29 mouse cellular contexts compared by ENCODE assay signal in genomic region chr15:99253772-99254171, GRCm38 (mm10). TPM values are rescaled to one million over a fixed set of nuclear protein-coding genes. Genes with fewer than 3 reads are reported as not detected.
DNase-seq lines count a peak whose midpoint lies in the region; ATAC-seq and TF ChIP-seq lines count a peak whose summit lies in the region.
"Had no signal": no experiment of that assay in that cellular context is flagged by ENCODE, and none has a peak within 500 bp of the region (broad histone marks: within the 10 kb centered on the region; RNA-seq: fewer than 3 reads in every experiment).

No protein-coding gene starts in this region.

- H3K27ac ChIP-seq in heart, embryonic 14.5 days (replicated peaks in 1 of 2; ENCODE audit: control insufficient read depth in 1 of 2, insufficient read depth in 1 of 2, low read depth in 2 of 2, low read length in 2 of 2): peak overlapping the region; percentile 29 to 97; a peak in 2 of 4 replicates
- H3K27ac ChIP-seq in kidney, embryonic 15.5 days: 0 out of 2 replicates have a peak overlapping the region, but pooled peaks have one; percentile 99
- H3K27ac ChIP-seq in kidney, embryonic 16.5 days (ENCODE audit: low read length): no peak overlapping the region
- peak overlapping the region; percentile 40; the same call in 1 of the 2 replicates for H3K27ac ChIP-seq in stomach, embryonic 14.5 days (ENCODE audit: low read length)
- H3K27ac ChIP-seq in stomach, postnatal 0 days (replicated peaks): no peak overlapping the region
- H3K27ac ChIP-seq: embryonic facial prominence, embryonic 15.5 days; hindbrain, embryonic 12.5 days; limb, embryonic 12.5 days; liver, embryonic 14.5 days; macrophage; neural tube, embryonic 15.5 days had no signal

- DNase-seq in heart, adult 18-20 months: no peak
- DNase-seq in stomach, postnatal 0 days (ENCODE audit: low spot score): no peak
- DNase-seq in adrenal gland, adult 8-10 months: no peak
- DNase-seq: adrenal gland, postnatal 25 days; B cell, adult 2 months; cerebellum, adult 9-10 months; gastrocnemius, postnatal 10 days; heart, adult 11 months; kidney, adult 11 months; kidney, postnatal 14 days; right cerebral cortex, adult 18-20 months; right cerebral cortex, postnatal 4 days; thymus, adult 2 months; thymus, postnatal 4 days had no signal

- no peak for TF ChIP-seq EP300 in stomach, postnatal 0 days (optimal IDR thresholded peaks at IDR 0.05)

- no peaks in the 10 kb centered on the region for H3K36me3 ChIP-seq in heart, embryonic 14.5 days (ENCODE audit: control insufficient read depth, insufficient read depth, low read length)
- peaks cover 6% of the 10 kb centered on the region for H3K36me3 ChIP-seq in kidney, embryonic 15.5 days
- no peaks in the 10 kb centered on the region for H3K36me3 ChIP-seq in kidney, embryonic 16.5 days (ENCODE audit: insufficient read depth, low read length)
- H3K36me3 ChIP-seq in stomach, embryonic 14.5 days (ENCODE audit: control insufficient read depth, insufficient read depth, low read length): no peaks in the 10 kb centered on the region
- no peaks in the 10 kb centered on the region for H3K36me3 ChIP-seq in stomach, postnatal 0 days (ENCODE audit: control insufficient read depth, insufficient read depth, low read length)
- H3K36me3 ChIP-seq: embryonic facial prominence, embryonic 15.5 days; lung, embryonic 15.5 days had no signal

- ATAC-seq in heart, embryonic 14.5 days (ENCODE audit: insufficient number of reproducible peaks, insufficient read depth, low FRiP score, low read depth): no peak
- ATAC-seq in kidney, embryonic 15.5 days (replicated peaks; ENCODE audit: low FRiP score): no peak
- no peak for ATAC-seq in kidney, embryonic 16.5 days (ENCODE audit: low FRiP score, low TSS enrichment)
- no peak for ATAC-seq in stomach, embryonic 14.5 days (ENCODE audit: insufficient number of reproducible peaks, insufficient read depth, low FRiP score, low read depth)
- ATAC-seq in stomach, postnatal 0 days (ENCODE audit: low FRiP score, low TSS enrichment): no peak
- ATAC-seq: forebrain, embryonic 14.5 days had no signal

- H3K27me3 ChIP-seq in heart, embryonic 14.5 days (ENCODE audit: control insufficient read depth, insufficient read depth, low read length): no peaks in the 10 kb centered on the region
- H3K27me3 ChIP-seq in kidney, embryonic 15.5 days: no peaks in the 10 kb centered on the region
- no peaks in the 10 kb centered on the region for H3K27me3 ChIP-seq in kidney, embryonic 16.5 days (ENCODE audit: insufficient read depth, low read length)
- no peaks in the 10 kb centered on the region for H3K27me3 ChIP-seq in stomach, embryonic 14.5 days (ENCODE audit: control insufficient read depth, insufficient read depth, low read length)
- no peaks in the 10 kb centered on the region for H3K27me3 ChIP-seq in stomach, postnatal 0 days (ENCODE audit: control insufficient read depth, insufficient read depth, low read length)
- H3K27me3 ChIP-seq: CH12.LX; embryonic facial prominence, embryonic 15.5 days; hindbrain, embryonic 12.5 days; limb, embryonic 12.5 days; lung, embryonic 15.5 days; neural tube, embryonic 15.5 days had no signal

- H3K9me3 ChIP-seq in heart, embryonic 14.5 days (ENCODE audit: control insufficient read depth, low read length): no peaks in the 10 kb centered on the region
- no peaks in the 10 kb centered on the region for H3K9me3 ChIP-seq in kidney, embryonic 15.5 days (replicated peaks)
- no peaks in the 10 kb centered on the region for H3K9me3 ChIP-seq in kidney, embryonic 16.5 days (ENCODE audit: low read length)
- H3K9me3 ChIP-seq in stomach, embryonic 14.5 days (ENCODE audit: control insufficient read depth, low read depth, low read length): no peaks in the 10 kb centered on the region
- no peaks in the 10 kb centered on the region for H3K9me3 ChIP-seq in stomach, postnatal 0 days (ENCODE audit: control insufficient read depth, low read length)
- H3K9me3 ChIP-seq: embryonic facial prominence, embryonic 15.5 days; hindbrain, embryonic 12.5 days; limb, embryonic 12.5 days; lung, embryonic 15.5 days; neural tube, embryonic 15.5 days had no signal

- H3K9ac ChIP-seq in heart, embryonic 14.5 days (ENCODE audit: low read length): 0 out of 2 replicates have a peak overlapping the region, but pooled peaks have one; percentile 44
- no peak overlapping the region for H3K9ac ChIP-seq in kidney, embryonic 15.5 days
- no peak overlapping the region; the same call in 1 of the 2 replicates for H3K9ac ChIP-seq in kidney, embryonic 16.5 days (replicated peaks; ENCODE audit: low read length)
- no peak overlapping the region for H3K9ac ChIP-seq in stomach, embryonic 14.5 days (replicated peaks; ENCODE audit: low read depth, low read length)
- H3K9ac ChIP-seq in stomach, postnatal 0 days (ENCODE audit: low read length): no peak overlapping the region
- H3K9ac ChIP-seq: embryonic facial prominence, embryonic 15.5 days; hindbrain, embryonic 12.5 days; limb, embryonic 12.5 days; liver, embryonic 14.5 days; lung, embryonic 15.5 days; neural tube, embryonic 15.5 days had no signal

- H3K4me3 ChIP-seq in heart, embryonic 14.5 days (ENCODE audit: control insufficient read depth in 1 of 2, insufficient read depth in 1 of 2, low read depth in 1 of 2, low read length in 2 of 2): no peak overlapping the region
- H3K4me3 ChIP-seq in kidney, embryonic 15.5 days (replicated peaks): no peak overlapping the region
- H3K4me3 ChIP-seq in kidney, embryonic 16.5 days (ENCODE audit: low read length): no peak overlapping the region
- H3K4me3 ChIP-seq in stomach, embryonic 14.5 days (ENCODE audit: low read depth, low read length): no peak overlapping the region
- no peak overlapping the region for H3K4me3 ChIP-seq in stomach, postnatal 0 days (ENCODE audit: low read depth, low read length)
- H3K4me3 ChIP-seq: embryonic facial prominence, embryonic 15.5 days; hindbrain, embryonic 12.5 days; lung, embryonic 15.5 days; neural tube, embryonic 15.5 days had no signal

- no peak for TF ChIP-seq CTCF in stomach, postnatal 0 days (IDR thresholded peaks at IDR 0.05; ENCODE audit: low read depth)

- H3K4me2 ChIP-seq in heart, embryonic 14.5 days (ENCODE audit: low read length): peak overlapping the region; percentile 76; the same call in 1 of the 2 replicates
- no peak overlapping the region for H3K4me2 ChIP-seq in kidney, embryonic 15.5 days
- no peak overlapping the region for H3K4me2 ChIP-seq in kidney, embryonic 16.5 days (replicated peaks; ENCODE audit: low read depth, low read length)
- no peak overlapping the region for H3K4me2 ChIP-seq in stomach, embryonic 14.5 days (replicated peaks; ENCODE audit: low read depth, low read length)
- H3K4me2 ChIP-seq in stomach, postnatal 0 days (replicated peaks; ENCODE audit: low read depth): no peak overlapping the region
- H3K4me2 ChIP-seq: embryonic facial prominence, embryonic 15.5 days; midbrain, embryonic 11.5 days had no signal

- WGBS in heart, embryonic 14.5 days: 90% methylated on average over 6 of the region's 6 CpGs
- WGBS in kidney, embryonic 15.5 days: 65% methylated on average over 6 of the region's 6 CpGs
- WGBS in kidney, embryonic 16.5 days: 67% methylated on average over 6 of the region's 6 CpGs
- 93% methylated on average over 6 of the region's 6 CpGs for WGBS in stomach, embryonic 14.5 days
- WGBS in stomach, postnatal 0 days: 85% methylated on average over 6 of the region's 6 CpGs

- peaks cover 30 to 35% of the 10 kb centered on the region in 2 experiments for H3K4me1 ChIP-seq in heart, embryonic 14.5 days (ENCODE audit: control insufficient read depth in 2 of 2, insufficient read depth in 2 of 2, low read length in 2 of 2)
- peaks cover 49% of the 10 kb centered on the region for H3K4me1 ChIP-seq in kidney, embryonic 15.5 days
- H3K4me1 ChIP-seq in kidney, embryonic 16.5 days (ENCODE audit: insufficient read depth, low read length): peaks cover 32% of the 10 kb centered on the region
- no peaks in the 10 kb centered on the region for H3K4me1 ChIP-seq in stomach, embryonic 14.5 days (ENCODE audit: control insufficient read depth, insufficient read depth, low read length)
- H3K4me1 ChIP-seq in stomach, postnatal 0 days (replicated peaks; ENCODE audit: control insufficient read depth, insufficient read depth): no peaks in the 10 kb centered on the region

RNA-seq across cellular contexts. Expression of gene Mcrs1, which starts 2.0 kb away (rescaled TPM):
- 167 and 173 TPM in 2 replicates for polyA plus RNA-seq in heart, embryonic 14.5 days (2014; fragmentation: Nextera tagmentation; extraction: Ambion mirVana)
- 10 to 100 TPM; 37.3 to 40.1 TPM for total RNA-seq in heart, adult 18-20 months (2021)
- 149 and 172 TPM in 2 replicates for polyA plus RNA-seq in kidney, embryonic 15.5 days (2015; fragmentation: Nextera tagmentation; extraction: Ambion mirVana)
- 177 and 181 TPM in 2 replicates for polyA plus RNA-seq in kidney, embryonic 16.5 days (2015; fragmentation: Nextera tagmentation; extraction: Ambion mirVana)
- 141 and 145 TPM in 2 replicates for polyA plus RNA-seq in stomach, embryonic 14.5 days (2014; fragmentation: Nextera tagmentation; extraction: Ambion mirVana)
- 64.2 and 66.4 TPM in 2 replicates for polyA plus RNA-seq in stomach, postnatal 0 days (2015; fragmentation: Nextera tagmentation; extraction: Ambion mirVana)
- 10 to 100 TPM; 43.9 to 54.3 (median 49.1) TPM for total RNA-seq in adrenal gland, adult 8-10 months (2022)

RNA-seq across cellular contexts. Expression of gene Kcnh3, which starts 29.1 kb away (rescaled TPM):
- polyA plus RNA-seq in heart, embryonic 14.5 days (2014; fragmentation: Nextera tagmentation; extraction: Ambion mirVana): 0.12 TPM in 1 of 2 replicates, not detected in the other
- under 1 TPM in 1 of 2 experiments, not detected in 1; 0.15 TPM for total RNA-seq in heart, adult 18-20 months (2021)
- polyA plus RNA-seq in kidney, embryonic 15.5 days (2015; fragmentation: Nextera tagmentation; extraction: Ambion mirVana): 0.44 and 0.51 TPM in 2 replicates
- polyA plus RNA-seq in kidney, embryonic 16.5 days (2015; fragmentation: Nextera tagmentation; extraction: Ambion mirVana): 0.56 and 0.77 TPM in 2 replicates
- 0.73 and 1.7 TPM in 2 replicates for polyA plus RNA-seq in stomach, embryonic 14.5 days (2014; fragmentation: Nextera tagmentation; extraction: Ambion mirVana)
- polyA plus RNA-seq in stomach, postnatal 0 days (2015; fragmentation: Nextera tagmentation; extraction: Ambion mirVana): 0.29 and 0.30 TPM in 2 replicates
- total RNA-seq in adrenal gland, adult 8-10 months (2022): 1 to 10 TPM in 3 of 4 experiments, under 1 TPM in 1; 0.70 to 1.9 (median 1.5) TPM
- total RNA-seq: CH12.LX had no signal
- polyA plus RNA-seq: macrophage had no signal

RNA-seq across cellular contexts. Expression of gene Prpf40b, which starts 41.1 kb away (rescaled TPM):
- polyA plus RNA-seq in heart, embryonic 14.5 days (2014; fragmentation: Nextera tagmentation; extraction: Ambion mirVana): 31.2 and 38.0 TPM in 2 replicates
- total RNA-seq in heart, adult 18-20 months (2021): 10 to 100 TPM; 18.2 to 19.4 TPM
- 56.4 and 66.5 TPM in 2 replicates for polyA plus RNA-seq in kidney, embryonic 15.5 days (2015; fragmentation: Nextera tagmentation; extraction: Ambion mirVana)
- polyA plus RNA-seq in kidney, embryonic 16.5 days (2015; fragmentation: Nextera tagmentation; extraction: Ambion mirVana): 62.2 and 67.5 TPM in 2 replicates
- polyA plus RNA-seq in stomach, embryonic 14.5 days (2014; fragmentation: Nextera tagmentation; extraction: Ambion mirVana): 57.3 and 57.5 TPM in 2 replicates
- 16.1 and 18.3 TPM in 2 replicates for polyA plus RNA-seq in stomach, postnatal 0 days (2015; fragmentation: Nextera tagmentation; extraction: Ambion mirVana)
- 10 to 100 TPM; 46.5 to 76.6 (median 51.2) TPM for total RNA-seq in adrenal gland, adult 8-10 months (2022)

RNA-seq across cellular contexts. Expression of gene Fam186b, which starts 41.9 kb away (rescaled TPM):
- polyA plus RNA-seq in heart, embryonic 14.5 days (2014; fragmentation: Nextera tagmentation; extraction: Ambion mirVana): 0.36 TPM in 1 of 2 replicates, not detected in the other
- not detected for total RNA-seq in heart, adult 18-20 months (2021)
- polyA plus RNA-seq in kidney, embryonic 15.5 days (2015; fragmentation: Nextera tagmentation; extraction: Ambion mirVana): 0.21 and 0.43 TPM in 2 replicates
- 0.21 and 0.30 TPM in 2 replicates for polyA plus RNA-seq in kidney, embryonic 16.5 days (2015; fragmentation: Nextera tagmentation; extraction: Ambion mirVana)
- 0.13 TPM in 1 of 2 replicates, not detected in the other for polyA plus RNA-seq in stomach, embryonic 14.5 days (2014; fragmentation: Nextera tagmentation; extraction: Ambion mirVana)
- polyA plus RNA-seq in stomach, postnatal 0 days (2015; fragmentation: Nextera tagmentation; extraction: Ambion mirVana): 0.28 TPM in 1 of 2 replicates, not detected in the other
- 1 to 10 TPM; 2.6 to 4.5 (median 3.8) TPM for total RNA-seq in adrenal gland, adult 8-10 months (2022)
- total RNA-seq: common myeloid progenitor, adult 5-6 weeks; gastrocnemius, postnatal 10 days had no signal
- polyA plus RNA-seq: limb, embryonic 12.5 days; macrophage had no signal

Comparison
In these comparisons a context has a peak if more than half of its experiments do, and no peak if none do; other contexts are left out.
1. H3K27ac ChIP-seq: peak in heart, embryonic 14.5 days (2 of 2), kidney, embryonic 15.5 days (single experiment) and stomach, embryonic 14.5 days (single experiment); none in kidney, embryonic 16.5 days (single experiment) and stomach, postnatal 0 days (single experiment).